Mouse (Mus musculus) Muller cell, postnatal 12 days (primary cell): ENCODE results near the gene Sgcg.

ENCODE experiments used
- DNase-seq: peaks from one replicate; pipeline ENCODE4 v3.0.0-alpha.2; 2015; ENCODE audit errors: inconsistent ontology term

Sgcg gene

GRCm38 (mm10) chr14:61258352-61258751 is at the start of gene Sgcg:
Gene Sgcg (minus strand): TSS chr14:61258490.
- no peak for DNase-seq

- no peak for DNase-seq
These were observed 45.8 kb upstream of the Sgcg start for GRCm38 (mm10) chr14:61303969-61304609.

- DNase-seq = no peak
These were observed 44.1 kb upstream of the Sgcg start for GRCm38 (mm10) chr14:61302428-61302827.

DNA sequence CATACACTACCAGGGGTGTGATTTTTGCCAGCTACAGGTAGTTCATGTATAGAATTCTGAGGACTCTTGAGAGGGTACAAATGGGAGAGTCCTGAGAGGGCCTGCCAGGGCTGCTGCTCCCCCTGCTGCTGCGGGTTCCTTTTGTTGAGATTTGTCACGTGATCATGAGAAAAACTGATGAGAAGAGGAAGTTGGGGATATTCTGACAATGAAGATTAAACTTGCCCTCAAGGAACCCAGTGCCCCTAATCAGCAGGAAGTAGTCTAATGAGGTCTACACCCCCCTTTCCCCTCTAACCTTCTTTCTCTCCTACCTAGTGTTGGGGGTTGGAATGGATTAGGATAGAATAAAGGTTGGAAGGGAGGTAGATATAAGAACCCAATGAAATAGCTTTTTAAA is 43.0 kb upstream of the Sgcg start:
- no peak for DNase-seq

DNA sequence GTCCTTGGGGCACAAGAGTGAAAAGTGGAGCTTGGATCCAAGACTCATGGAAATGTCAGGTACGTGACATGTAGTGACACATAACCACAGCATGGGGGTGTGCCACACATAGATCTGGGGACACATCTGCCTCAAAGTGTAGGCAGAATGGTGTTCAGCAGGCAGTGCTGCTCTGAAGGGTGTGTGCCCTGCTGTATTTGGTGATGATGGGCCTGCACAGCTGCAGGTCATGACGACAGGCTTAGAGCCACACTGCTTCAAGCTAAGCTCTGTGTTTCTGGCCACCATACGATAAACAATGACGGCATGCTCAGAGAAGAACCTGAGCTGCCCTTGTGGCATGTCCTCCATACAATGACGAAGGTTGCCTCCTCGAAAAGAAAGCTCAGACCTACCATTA is 41.5 kb upstream of the Sgcg start:
- DNase-seq = no peak

DNA sequence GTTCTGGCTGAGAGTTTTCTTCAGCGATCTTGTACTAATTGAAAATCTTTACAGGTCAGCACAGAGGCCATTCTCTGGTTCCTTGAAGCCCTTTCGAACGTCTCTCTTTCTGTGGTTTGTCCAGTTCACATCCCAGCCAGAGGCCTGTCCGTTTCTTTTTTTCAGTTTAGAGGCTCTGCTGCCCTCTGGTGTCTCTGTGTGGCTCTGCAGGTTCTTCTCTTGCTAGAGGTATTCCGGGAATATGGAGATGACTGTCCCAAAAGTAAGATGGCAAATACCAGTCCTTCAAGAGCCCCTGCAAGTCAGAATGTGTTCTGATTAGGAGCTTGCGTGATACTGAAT is 36.4 kb upstream of the Sgcg start:
- DNase-seq = peak; percentile 76

DNA sequence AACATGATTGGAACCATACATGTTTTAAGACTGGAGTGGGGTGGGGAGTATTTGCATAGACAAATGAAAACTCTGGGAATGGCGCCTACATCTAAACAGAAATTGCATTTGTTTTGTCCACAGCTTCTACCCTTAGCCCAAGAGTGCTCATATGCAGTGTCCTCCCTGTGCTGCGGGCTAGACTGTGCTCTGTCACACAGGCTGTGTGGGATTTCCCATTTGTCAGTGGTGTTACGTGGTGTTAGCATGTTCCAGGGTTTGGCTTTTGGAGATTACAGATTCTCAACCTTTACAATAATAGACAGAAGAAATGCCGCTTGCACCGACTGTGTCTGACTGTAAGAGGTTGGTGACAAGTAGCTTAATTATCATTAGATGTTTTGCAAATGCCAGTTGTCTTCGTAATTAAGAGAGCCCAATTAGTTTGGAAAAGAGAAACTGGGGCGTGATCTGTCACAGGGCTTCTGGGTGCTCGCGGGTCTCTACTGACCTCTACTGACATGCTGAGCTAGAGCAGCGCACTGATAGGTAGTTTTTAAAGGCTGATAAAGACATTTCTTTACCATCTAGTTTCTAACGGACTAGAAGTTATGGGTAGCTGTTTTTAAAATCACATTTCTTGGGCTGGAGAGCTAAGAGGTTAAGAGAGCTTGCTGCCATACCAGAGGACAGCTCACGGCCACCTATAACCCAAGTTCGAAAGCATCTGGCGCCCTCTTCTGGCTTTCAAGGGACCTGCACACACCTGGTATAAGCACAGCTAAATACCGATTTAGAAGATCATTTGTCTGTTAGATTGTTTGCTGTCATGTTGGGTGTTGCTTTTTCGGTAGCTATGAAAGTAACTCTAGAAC is 35.8 kb upstream of the Sgcg start:
- DNase-seq = peak; percentile 80

DNA sequence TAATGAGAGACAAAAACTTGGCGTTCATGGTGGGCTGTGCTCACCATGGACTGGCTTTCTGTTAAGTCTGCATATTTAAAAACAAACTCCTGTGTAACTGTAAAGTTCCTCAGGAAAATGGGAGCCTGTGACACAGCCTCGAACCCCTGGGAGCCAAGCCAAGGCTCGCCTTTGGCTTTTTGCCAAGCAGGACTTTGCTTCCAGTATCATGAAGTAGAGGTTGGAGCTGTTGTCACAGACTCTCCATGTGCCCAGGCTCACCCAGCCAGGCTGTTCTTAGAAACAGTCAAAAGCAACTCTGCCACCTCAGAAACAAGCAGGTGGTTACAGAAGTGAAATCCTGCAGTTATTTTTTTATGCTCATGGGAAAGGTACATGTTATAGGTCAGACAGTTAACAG is 32.4 kb upstream of the Sgcg start:
- no peak for DNase-seq

GRCm38 (mm10) chr14:61288606-61289286 is 30.5 kb upstream of the Sgcg start:
- DNase-seq = no peak

- no peak for DNase-seq
These were observed 20.5 kb upstream of the Sgcg start for GRCm38 (mm10) chr14:61278676-61279300.

DNA sequence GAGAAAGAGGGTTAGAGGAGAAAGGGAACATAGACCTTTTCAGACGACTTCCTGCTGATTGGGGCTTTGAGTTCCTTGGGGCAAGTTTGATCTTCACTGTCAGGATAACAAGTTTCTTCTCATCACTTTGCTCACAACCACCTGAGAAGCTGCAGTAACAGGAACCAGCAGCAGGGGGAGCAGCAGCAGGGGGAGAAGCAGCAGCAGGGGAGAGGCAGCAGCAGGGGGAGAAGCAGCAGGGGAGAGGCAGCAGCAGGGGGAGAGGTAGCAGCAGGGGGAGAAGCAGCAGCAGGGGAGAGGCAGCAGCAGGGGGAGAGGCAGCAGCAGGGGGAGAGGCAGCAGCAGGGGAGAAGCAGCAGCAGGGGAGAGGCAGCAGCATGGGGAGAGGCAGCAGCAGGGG is 19.0 kb upstream of the Sgcg start:
- DNase-seq = no peak

- DNase-seq = no peak
These were observed 16.3 kb upstream of the Sgcg start for GRCm38 (mm10) chr14:61274414-61275198.

GRCm38 (mm10) chr14:61267908-61268475 is 9.7 kb upstream of the Sgcg start:
- DNase-seq = no peak

DNA sequence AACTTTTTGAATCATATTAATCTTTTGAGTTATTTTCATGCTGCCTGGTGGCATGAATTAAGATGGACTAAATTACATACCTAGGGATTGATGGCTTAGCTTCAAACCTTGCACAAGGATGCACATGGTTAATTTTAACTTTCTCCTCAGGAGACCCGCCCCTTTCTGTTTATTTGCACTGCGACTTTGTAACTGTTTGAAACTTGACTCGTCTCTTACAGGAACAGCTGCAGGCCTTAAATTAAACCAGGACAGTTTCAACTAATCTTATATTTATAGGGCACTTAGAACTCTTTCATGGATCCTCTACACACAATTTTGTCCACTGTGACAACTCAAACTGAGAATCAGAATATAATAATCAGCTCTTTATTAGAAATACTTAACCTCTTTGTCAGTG is 794 bp upstream of the Sgcg start:
- no peak for DNase-seq

DNA sequence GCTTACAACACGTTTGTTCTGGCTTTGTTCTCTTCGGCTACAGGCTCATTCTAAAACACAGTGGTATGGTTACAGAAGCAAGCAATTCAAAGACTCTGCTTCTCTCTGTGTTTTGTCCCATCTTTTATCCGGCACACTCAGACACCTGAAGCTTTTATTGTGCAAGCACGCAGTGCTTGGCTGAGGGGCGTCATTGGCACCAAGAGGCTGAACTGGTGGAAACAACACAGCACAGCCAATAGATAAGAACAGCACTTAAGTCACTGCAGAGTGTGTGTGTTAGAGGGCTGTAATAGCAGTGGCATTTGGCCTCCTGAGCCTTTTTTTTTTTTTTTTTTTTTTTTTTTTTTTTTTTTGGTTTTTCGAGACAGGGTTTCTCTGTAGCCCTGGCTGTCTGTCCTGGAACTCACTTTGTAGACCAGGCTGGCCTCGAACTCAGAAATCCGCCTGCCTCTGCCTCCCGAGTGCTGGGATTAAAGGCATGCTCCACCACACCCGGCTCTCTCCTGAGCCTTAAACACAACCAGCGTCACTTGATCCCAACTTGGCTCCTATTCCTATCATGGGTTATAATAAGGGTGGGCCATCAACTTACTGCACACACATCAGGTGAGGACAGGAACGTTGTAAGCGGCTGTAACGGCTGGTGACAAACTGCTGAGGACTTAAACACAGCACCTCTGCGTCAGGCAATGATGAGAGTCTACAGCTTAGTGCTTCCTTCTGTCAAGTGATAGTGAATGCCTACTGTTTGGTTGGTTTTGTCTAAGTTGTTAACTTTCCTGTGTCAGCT is 5.5 kb downstream of the Sgcg start:
- DNase-seq = no peak

GRCm38 (mm10) chr14:61246444-61246843 is 11.8 kb downstream of the Sgcg start:
- no peak for DNase-seq

DNA sequence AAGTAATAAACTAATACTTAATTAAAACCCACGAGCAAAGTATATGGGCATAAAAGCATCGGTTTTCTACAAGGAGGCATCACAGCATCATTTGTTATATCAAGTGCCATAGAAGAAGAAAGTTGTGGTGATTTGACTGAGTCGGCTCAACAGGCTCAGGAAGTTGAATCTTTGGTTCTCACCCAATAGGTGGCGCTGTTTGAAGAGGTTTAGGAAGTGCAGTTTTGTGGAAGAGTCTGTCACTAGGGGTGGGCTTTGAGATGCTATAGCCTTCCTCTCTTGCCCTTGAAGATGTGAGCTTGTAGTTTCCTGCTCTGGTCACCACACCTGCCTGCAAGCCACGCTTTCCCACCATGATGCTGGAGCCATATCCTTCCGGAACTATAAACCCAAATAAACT is 15.7 kb downstream of the Sgcg start:
- no peak for DNase-seq

DNA sequence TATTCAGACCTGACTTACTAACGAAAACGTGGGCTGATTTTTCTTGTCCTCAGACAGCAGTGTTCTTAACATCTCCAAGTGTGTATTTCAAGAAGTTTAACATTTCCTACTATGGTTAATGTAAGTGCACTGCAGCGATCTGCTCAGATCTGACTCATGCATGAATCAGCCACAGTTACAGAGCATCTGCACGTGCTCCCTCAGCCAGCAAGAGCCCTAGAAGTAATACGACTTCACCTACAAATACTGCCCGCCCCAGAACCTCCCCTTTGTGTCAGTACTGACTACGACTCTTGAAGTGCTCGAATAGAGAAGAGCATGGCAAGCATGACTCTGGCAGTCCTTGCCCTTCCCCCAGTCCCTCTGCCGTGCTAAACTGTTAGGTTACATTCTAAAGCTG is 19.5 kb downstream of the Sgcg start:
- DNase-seq = peak; percentile 8

DNA sequence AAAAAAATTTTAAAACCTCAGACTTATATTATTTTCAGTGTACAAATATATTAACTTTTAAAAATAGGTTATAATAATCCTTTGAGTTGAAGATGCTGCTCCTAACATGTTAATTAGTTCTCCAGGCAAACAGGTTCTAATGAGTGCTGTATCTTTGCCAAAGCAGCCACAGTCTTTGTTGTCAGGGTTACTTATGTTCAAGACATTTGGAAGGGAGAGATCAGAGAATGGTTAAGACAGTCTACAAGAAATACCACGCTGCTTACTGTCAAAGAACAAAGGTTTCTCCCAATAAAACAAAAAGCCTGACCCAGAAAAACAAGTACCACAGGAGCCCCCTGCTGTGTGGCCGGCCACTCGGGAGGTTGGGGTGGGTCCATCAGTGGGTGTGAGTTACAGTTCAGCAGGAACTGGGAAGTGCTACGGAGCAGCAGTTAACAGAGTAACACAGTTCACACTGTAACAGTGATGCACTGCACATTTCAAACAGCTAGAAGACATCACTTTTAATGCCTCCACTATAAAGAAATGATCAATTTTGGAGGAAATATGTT is 21.1 kb downstream of the Sgcg start:
- DNase-seq = peak; percentile 80

DNA sequence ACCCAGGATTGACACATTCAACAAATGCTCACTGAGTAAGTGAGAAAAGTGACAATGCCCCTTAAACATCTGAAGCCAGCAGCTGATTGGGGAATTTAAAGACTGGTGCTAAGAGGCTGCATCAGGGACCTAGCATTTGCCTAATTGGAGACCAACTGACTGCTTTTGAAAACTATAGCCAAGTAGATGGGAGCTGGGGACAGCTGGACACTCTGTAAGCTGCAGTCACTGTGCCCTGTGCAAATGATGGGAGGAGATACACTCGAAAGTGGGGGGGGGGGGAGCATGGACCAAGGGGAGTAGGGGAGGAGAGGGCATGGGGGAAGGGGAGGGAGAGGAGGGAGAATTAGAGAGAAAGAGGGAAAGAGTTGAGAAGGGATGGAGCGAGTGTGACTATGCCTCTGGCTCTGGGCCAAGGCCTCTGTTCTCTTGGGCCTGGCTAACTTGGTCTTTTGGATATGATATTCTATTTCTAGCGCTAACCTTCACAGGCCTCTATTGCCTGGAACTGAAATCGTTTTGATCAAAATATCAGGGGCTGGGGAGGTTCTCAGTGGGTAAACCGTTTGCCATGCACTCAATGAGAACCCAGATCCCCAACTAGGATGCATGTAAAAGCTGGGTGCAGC is 22.3 kb downstream of the Sgcg start:
- DNase-seq = peak; percentile 12
